Mouse (Mus musculus): ENCODE data around the gene Rnf227. TPM values are rescaled to one million over a fixed set of nuclear protein-coding genes. Genes with fewer than 3 reads are reported as not detected.
A peak's percentile ranks its signal among the peaks of the same experiment; 100 is the strongest.

The Rnf227 gene
- polyA plus RNA-seq, 1 experiment = not detected

GRCm38 (mm10) chr11:69369215-69369989 lies 29.1 kb downstream of the Rnf227 start, which contains the start of gene Chd3:
Gene Chd3, minus strand, starts transcription at chr11:69369406.
- Histone ChIP-seq H3K36me3 (replicated peaks; ENCODE audit: low read length) (no peaks in the 10 kb centered on the region), H3K27me3 (replicated peaks) (peaks cover 86% of the 10 kb centered on the region), H3K9me3 (no peaks in the 10 kb centered on the region), H3K4me3 (replicated peaks) (peak within 1 kb of the TSS; percentile 93), H3K4me1 (peaks cover 65% of the 10 kb centered on the region)
- TF ChIP-seq GATA1 (IDR thresholded peaks at IDR 0.05; ENCODE audit: borderline replicate concordance, low read length) (no peak), FLI1 (IDR thresholded peaks at IDR 0.05; ENCODE audit: low read length) (no peak)

- H3K4me1 ChIP-seq = peaks cover 60% of the 10 kb centered on the region
- peaks cover 78% of the 10 kb centered on the region for H3K27me3 ChIP-seq (replicated peaks)
These were observed 29.9 kb downstream of the Rnf227 start for GRCm38 (mm10) chr11:69369990-69370816.

GRCm38 (mm10) chr11:69370817-69371215 lies 30.6 kb downstream of the Rnf227 start:
- Histone ChIP-seq H3K9me3 (no peaks in the 10 kb centered on the region), H3K4me3 (replicated peaks) (no peak overlapping the region), H3K36me3 (replicated peaks; ENCODE audit: low read length) (no peaks in the 10 kb centered on the region), H3K27me3 (replicated peaks) (peaks cover 72% of the 10 kb centered on the region), H3K4me1 (peaks cover 57% of the 10 kb centered on the region)
- TF ChIP-seq FLI1 (IDR thresholded peaks at IDR 0.05; ENCODE audit: low read length) = no peak
- no peak for TF ChIP-seq GATA1 (IDR thresholded peaks at IDR 0.05; ENCODE audit: borderline replicate concordance, low read length)

More at GRCm38 (mm10) chr11:69369990-69370816, 29.9 kb downstream of the Rnf227 start:
- Histone ChIP-seq H3K36me3 (replicated peaks; ENCODE audit: low read length) (no peaks in the 10 kb centered on the region), H3K9me3 (no peaks in the 10 kb centered on the region), H3K4me3 (replicated peaks) (no peak overlapping the region)
- TF ChIP-seq FLI1 (IDR thresholded peaks at IDR 0.05; ENCODE audit: low read length) = no peak
- no peak for TF ChIP-seq GATA1 (IDR thresholded peaks at IDR 0.05; ENCODE audit: borderline replicate concordance, low read length)

- no peaks in the 10 kb centered on the region for H3K9me3 ChIP-seq
- H3K36me3 ChIP-seq (replicated peaks; ENCODE audit: low read length) = no peaks in the 10 kb centered on the region
- peaks cover 65% of the 10 kb centered on the region for H3K27me3 ChIP-seq (replicated peaks)
- TF ChIP-seq FLI1 (IDR thresholded peaks at IDR 0.05; ENCODE audit: low read length) = no peak
- TF ChIP-seq GATA1 (IDR thresholded peaks at IDR 0.05; ENCODE audit: borderline replicate concordance, low read length) = no peak
- peaks cover 57% of the 10 kb centered on the region for H3K4me1 ChIP-seq
- peak overlapping the region; percentile 1 for H3K4me3 ChIP-seq (replicated peaks)
These were observed 31.3 kb downstream of the Rnf227 start for GRCm38 (mm10) chr11:69371601-69372000.

GRCm38 (mm10) chr11:69372056-69372779 lies 32.0 kb downstream of the Rnf227 start:
- H3K4me3 ChIP-seq (replicated peaks) = no peak overlapping the region
- H3K4me1 ChIP-seq = peaks cover 54% of the 10 kb centered on the region

GRCm38 (mm10) chr11:69372780-69373170 lies 32.5 kb downstream of the Rnf227 start:
- peaks cover 52% of the 10 kb centered on the region for H3K4me1 ChIP-seq
- no peak overlapping the region for H3K4me3 ChIP-seq (replicated peaks)
- H3K36me3 ChIP-seq (replicated peaks; ENCODE audit: low read length) = no peaks in the 10 kb centered on the region
- H3K9me3 ChIP-seq = no peaks in the 10 kb centered on the region
- TF ChIP-seq FLI1 (IDR thresholded peaks at IDR 0.05; ENCODE audit: low read length) (no peak), GATA1 (IDR thresholded peaks at IDR 0.05; ENCODE audit: borderline replicate concordance, low read length) (no peak)
- H3K27me3 ChIP-seq (replicated peaks) = peaks cover 55% of the 10 kb centered on the region

More at GRCm38 (mm10) chr11:69372056-69372779, 32.0 kb downstream of the Rnf227 start:
- H3K27me3 ChIP-seq (replicated peaks) = peaks cover 60% of the 10 kb centered on the region
- no peaks in the 10 kb centered on the region for H3K9me3 ChIP-seq
- TF ChIP-seq GATA1 (IDR thresholded peaks at IDR 0.05; ENCODE audit: borderline replicate concordance, low read length) = no peak
- TF ChIP-seq FLI1 (IDR thresholded peaks at IDR 0.05; ENCODE audit: low read length) = no peak
- no peaks in the 10 kb centered on the region for H3K36me3 ChIP-seq (replicated peaks; ENCODE audit: low read length)

GRCm38 (mm10) chr11:69373223-69373965 lies 33.1 kb downstream of the Rnf227 start:
- peaks cover 48% of the 10 kb centered on the region for H3K27me3 ChIP-seq (replicated peaks)
- peaks cover 47% of the 10 kb centered on the region for H3K4me1 ChIP-seq
- H3K9me3 ChIP-seq = no peaks in the 10 kb centered on the region
- TF ChIP-seq FLI1 (IDR thresholded peaks at IDR 0.05; ENCODE audit: low read length) (no peak), GATA1 (IDR thresholded peaks at IDR 0.05; ENCODE audit: borderline replicate concordance, low read length) (no peak)
- no peak overlapping the region for H3K4me3 ChIP-seq (replicated peaks)
- no peaks in the 10 kb centered on the region for H3K36me3 ChIP-seq (replicated peaks; ENCODE audit: low read length)

GRCm38 (mm10) chr11:69375646-69376045 lies 35.4 kb downstream of the Rnf227 start:
- no peak overlapping the region for H3K4me3 ChIP-seq (replicated peaks)
- TF ChIP-seq FLI1 (IDR thresholded peaks at IDR 0.05; ENCODE audit: low read length) = no peak
- no peaks in the 10 kb centered on the region for H3K9me3 ChIP-seq
- no peaks in the 10 kb centered on the region for H3K36me3 ChIP-seq (replicated peaks; ENCODE audit: low read length)
- H3K4me1 ChIP-seq = peaks cover 56% of the 10 kb centered on the region
- H3K27me3 ChIP-seq (replicated peaks) = peaks cover 40% of the 10 kb centered on the region

GRCm38 (mm10) chr11:69377766-69378165 lies 37.5 kb downstream of the Rnf227 start:
- Histone ChIP-seq H3K27me3 (replicated peaks) (peaks cover 31% of the 10 kb centered on the region), H3K36me3 (replicated peaks; ENCODE audit: low read length) (no peaks in the 10 kb centered on the region), H3K9me3 (no peaks in the 10 kb centered on the region), H3K4me3 (replicated peaks) (no peak overlapping the region), H3K4me1 (peaks cover 48% of the 10 kb centered on the region)
- TF ChIP-seq GATA1 (IDR thresholded peaks at IDR 0.05; ENCODE audit: borderline replicate concordance, low read length) (no peak), FLI1 (IDR thresholded peaks at IDR 0.05; ENCODE audit: low read length) (no peak)

All from megakaryocyte, embryonic 14.5 days (primary cell).